Mouse (Mus musculus) T-cell, adult 2 months (primary cell): Measurements from ENCODE around the gene Tiparp.
A peak's percentile ranks its signal among the peaks of the same experiment; 100 is the strongest.

Source experiments
- DNase-seq: peaks from one replicate; pipeline ENCODE4 v3.0.0; 2022; ENCODE audit warnings: low spot score

Gene Tiparp

GRCm38 (mm10) chr3:65584329-65584728 is 56.1 kb downstream of the Tiparp start:
- no peak for DNase-seq

DNA sequence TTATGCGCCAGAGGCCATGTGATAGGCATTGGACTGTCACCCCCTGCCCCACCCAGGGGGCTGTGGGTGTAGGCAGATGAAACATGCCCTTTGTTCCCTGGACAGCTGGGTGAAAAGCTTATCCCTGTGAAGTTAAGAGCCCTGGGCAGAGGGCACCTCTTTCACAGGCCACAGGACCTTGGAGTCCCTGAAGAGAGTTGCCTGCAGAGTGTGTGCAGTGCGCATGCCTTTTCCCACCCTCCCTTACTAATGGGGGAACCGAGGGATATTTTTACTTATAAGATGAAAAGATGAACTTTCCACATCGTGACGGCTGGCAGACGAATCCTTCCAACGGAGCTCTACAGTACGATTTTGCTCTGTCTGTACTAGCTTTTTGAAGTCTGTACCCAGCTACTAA is 57.1 kb downstream of the Tiparp start:
- DNase-seq: no peak

- no peak for DNase-seq
These were observed 57.7 kb downstream of the Tiparp start for GRCm38 (mm10) chr3:65585823-65586482.

DNA sequence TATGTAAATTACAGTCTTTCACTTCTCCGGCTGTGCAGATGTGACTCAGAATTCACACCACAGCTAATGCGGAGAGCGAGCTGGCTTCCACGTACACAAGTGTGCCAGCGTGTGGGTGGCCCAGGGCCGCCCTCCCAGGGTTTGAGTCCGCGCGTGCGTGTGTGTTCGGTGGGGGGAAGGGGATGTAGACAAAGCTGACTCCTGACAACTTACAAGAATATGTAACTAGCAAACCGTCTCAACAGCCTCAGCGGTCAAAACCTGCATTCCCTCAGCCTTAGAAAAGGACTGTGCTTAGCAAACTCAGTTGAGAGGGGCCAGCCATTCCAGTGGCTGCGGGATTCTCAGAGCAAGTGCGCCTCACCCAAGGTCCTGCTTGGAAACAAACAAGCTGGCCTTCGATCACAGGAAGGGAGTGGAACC is 58.3 kb downstream of the Tiparp start:
- peak; percentile 9 for DNase-seq

- no peak for DNase-seq
These were observed 58.8 kb downstream of the Tiparp start for GRCm38 (mm10) chr3:65586966-65587365.

- DNase-seq: no peak
These were observed 60.2 kb downstream of the Tiparp start for GRCm38 (mm10) chr3:65588424-65588823.

DNA sequence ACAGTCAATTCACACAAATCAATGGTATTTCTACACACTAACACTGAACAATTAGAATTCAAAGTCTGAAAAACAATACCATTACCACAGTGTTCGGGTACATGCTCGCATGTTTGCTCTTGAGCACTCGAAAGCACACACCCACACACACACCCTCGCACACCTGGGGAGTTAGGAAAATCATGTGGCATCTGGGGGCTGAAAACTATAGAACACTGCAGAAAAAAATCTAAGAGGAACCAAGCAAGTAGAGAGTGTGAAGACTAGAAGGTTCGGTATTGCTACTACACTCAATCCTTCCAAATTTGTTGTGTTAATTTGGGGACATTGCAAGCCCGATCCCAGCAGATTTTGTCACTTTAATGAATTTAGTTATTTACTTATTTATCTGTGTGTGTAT is 64.6 kb downstream of the Tiparp start:
- DNase-seq: no peak

GRCm38 (mm10) chr3:65594493-65594892 is 66.3 kb downstream of the Tiparp start:
- DNase-seq: no peak

- no peak for DNase-seq
These were observed 67.0 kb downstream of the Tiparp start for GRCm38 (mm10) chr3:65595196-65595595.

- DNase-seq: no peak
These were observed 70.0 kb downstream of the Tiparp start for GRCm38 (mm10) chr3:65598071-65598830.

DNA sequence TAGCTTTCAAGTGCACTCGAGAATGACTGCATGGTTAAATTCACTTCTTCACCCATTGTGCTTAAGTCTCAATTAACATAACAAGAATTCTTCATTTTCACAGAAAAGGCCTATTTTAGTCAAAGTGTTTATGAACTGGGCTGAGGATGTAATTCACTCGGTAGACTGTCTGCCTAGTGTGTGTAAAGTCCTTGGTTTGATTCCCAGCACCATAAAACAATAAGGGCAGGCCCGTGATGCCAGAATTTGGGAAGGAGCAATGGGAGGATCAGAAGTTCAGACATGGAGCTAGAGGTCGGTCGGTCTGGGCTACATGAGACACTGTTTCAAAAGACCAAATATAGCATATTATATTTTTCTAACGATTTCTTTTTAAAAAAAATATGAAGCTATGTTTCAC is 70.9 kb downstream of the Tiparp start:
- no peak for DNase-seq

DNA sequence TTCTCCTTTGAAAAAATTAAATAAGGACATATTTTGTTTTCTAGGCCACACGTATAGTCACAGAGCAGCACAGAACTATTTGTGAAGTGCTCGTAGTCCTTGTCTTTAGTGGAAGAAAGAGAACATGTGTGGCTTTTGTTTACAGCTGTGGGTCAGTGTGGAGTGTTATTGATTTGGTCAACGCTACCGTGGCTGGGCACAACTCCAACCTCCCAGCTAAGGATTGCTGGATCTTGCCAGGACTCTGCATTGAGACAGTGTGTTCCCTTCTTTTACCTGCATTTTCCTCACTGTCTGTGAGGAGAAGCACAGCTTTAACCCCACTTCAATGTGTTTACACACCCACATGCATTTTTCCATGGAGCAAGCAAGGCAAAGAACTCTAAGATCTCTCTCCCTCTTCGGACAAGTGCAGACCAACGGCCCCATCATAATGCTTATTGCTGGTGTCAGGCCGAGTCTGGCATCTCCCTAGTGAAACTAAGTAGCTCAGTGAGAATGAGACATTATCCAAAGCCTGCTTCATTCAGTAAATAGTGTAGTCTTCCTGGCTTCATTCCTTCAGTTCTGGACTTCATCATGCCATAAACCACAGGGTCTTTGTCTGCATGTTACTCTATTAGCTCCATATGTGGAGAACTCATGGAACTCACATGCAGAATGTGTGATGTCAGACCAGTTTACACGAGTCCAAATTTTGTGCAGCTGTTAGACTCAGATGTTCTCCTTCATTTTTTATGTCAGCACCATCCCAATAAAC is 73.3 kb downstream of the Tiparp start:
- DNase-seq: no peak

GRCm38 (mm10) chr3:65603392-65604055 is 75.3 kb downstream of the Tiparp start:
- DNase-seq: no peak
